Mouse (Mus musculus) spleen, adult 12 weeks (tissue): ENCODE results near the gene Rmnd5b.
"Not testable (repeated sequence)": the region's sequence is repeated elsewhere in the genome, so short reads cannot be mapped to it uniquely, and the experiment has no call there.

ENCODE experiments used
- DNase-seq: peaks from one replicate; pipeline ENCODE4 v3.0.0; 2022; ENCODE audit warnings: low spot score

The Rmnd5b gene

GRCm38 (mm10) chr11:51649111-51649888 lies 13.6 kb upstream of the Rmnd5b start:
- DNase-seq: no peak

DNA sequence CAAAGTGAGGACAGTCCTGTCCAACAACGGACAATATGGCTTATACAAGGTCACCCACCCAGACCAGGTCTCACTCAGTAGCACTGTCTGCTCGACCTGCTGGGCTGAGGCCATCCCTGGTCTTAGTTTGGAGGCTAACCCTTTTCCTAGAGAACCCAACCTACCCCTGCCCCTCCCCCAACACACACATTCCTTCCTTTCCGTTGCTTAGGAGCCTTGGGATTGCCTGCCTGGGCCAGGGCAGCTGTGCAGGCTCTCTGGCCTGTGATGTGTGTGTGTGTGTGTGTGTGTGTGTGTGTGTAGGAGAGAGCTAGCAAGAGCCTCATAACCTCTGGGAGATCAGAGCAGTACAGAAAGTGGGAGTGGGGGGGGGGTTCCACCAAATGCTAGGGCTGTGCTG lies 12.9 kb upstream of the Rmnd5b start:
- DNase-seq: no peak

DNA sequence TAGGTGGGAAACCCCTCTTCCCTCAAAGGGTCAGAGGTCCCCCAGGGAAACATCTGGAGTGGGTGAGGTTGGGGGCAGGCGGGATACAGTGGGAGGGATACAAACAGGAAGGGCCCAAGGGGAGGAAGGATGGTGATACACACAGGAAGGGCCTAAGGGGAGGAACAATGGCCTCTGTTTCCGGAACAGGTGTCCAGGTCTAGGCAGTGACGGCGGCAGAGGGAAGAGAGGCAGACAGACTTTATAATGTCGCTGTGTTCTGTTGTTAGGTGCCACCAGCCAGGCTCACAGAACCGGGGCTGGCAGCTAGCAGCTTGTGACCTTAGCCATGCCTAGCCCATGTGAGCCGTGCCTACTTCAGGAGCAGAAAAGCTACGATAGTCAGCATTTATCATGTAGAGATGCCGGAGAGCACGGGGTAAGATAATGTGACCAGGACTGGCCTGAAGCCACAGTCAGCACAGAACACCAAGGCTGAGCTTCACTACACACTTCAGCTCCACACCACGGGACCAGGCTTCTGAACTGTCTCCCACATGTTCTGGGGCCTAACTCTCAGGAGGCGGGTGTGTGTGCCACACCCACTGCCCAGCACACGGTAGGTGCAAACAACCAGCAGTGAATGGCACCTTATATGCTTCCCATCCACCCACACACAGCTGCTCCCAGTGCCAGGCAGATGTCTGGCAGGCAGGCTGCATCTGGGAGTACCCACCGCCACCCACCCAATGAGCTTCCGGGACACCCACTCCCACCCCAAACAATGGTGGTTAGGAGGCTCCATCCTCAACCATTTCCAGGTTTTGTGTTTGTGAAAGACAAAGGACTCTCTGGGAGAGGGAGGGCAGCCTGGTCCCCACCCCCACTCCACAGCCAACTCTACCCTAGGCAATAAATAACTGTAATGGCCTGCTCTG lies 11.3 kb upstream of the Rmnd5b start:
- DNase-seq: no peak

- DNase-seq: no peak
Measured at GRCm38 (mm10) chr11:51646245-51646644, 10.5 kb upstream of the Rmnd5b start.

GRCm38 (mm10) chr11:51645293-51645692 lies 9.6 kb upstream of the Rmnd5b start:
- no peak for DNase-seq

GRCm38 (mm10) chr11:51644217-51644616 lies 8.5 kb upstream of the Rmnd5b start:
- DNase-seq: no peak

GRCm38 (mm10) chr11:51643761-51644160 lies 8.1 kb upstream of the Rmnd5b start:
- no peak for DNase-seq

DNA sequence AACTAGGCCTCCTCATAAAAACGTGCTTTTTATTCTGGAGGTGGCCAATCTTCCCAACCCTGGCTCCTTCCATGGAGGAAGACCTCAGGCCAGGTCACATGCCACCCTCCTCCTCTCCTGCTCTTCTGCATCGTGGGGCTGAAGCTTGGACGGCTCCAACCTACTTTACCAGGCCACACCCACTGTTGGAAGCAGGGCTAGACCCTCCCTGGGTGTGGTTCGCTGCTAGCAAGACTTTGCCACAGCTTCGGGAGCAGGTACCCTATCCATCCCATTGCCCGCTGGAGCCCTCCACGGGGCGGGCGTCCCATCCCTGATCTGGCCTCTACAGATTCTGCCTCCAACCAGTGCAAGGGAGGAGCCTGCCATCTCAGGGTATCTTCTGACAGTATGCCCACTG lies 7.5 kb upstream of the Rmnd5b start:
- no peak for DNase-seq

GRCm38 (mm10) chr11:51640748-51641147 lies 5.1 kb upstream of the Rmnd5b start:
- no peak for DNase-seq

GRCm38 (mm10) chr11:51638497-51638896 lies 2.8 kb upstream of the Rmnd5b start:
- no peak for DNase-seq

GRCm38 (mm10) chr11:51637971-51638414 lies 2.3 kb upstream of the Rmnd5b start:
- peak; percentile 51 for DNase-seq

DNA sequence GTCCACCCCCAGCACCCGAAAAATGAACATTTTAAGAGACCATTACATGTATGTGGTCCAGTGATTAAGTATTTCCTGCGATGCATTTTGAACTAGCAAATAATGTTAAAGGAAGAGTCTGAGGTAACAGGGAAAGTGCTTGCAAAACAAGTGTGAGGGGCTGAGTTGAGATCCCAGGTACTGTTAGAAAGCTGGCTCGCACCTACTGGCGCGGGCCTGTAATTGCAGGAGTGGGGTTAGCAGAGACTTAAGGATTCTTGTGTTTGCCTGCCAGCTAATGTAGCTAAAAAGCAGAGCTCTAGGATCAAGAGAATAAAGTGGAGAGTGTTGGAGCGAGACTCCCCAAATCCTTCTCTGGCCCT lies 608 bp upstream of the Rmnd5b start:
- peak; percentile 64 for DNase-seq

DNA sequence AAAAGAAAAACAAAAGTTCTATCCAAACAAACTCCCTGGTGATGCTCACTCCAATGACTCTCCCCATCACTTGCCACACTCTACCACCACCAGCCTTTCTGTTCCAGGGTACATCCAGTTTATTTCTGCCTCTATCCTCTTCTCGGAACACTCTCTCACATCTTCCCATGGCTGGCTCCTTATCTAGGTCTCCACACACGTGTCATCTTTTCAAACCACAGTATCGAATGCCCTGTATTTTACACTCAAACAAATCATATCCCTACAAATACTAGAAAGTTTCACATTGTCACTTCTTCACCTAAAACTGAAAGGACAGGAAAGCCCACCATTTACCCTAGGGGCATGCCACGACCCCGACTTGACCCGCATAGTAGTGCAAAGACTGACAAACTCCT lies 570 bp downstream of the Rmnd5b start:
- DNase-seq: no peak

DNA sequence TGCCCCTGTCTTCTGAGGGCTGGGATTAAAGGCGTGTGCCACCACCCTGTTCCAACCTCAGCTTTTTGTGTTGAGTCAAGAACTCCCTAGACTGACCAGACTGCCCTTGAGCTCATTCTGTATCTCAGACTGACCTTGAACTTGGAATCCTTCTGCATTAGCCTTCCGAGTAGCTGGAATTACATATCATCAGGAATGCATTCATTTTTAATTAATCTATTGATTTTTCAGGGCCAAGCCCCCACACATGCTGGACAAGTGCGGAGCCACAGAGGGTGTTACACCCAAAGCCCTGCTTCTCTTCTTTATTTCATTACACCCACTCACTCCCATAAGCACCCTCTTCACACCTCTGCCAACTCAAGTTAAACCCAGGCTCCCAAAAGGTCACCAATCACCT lies 2.0 kb downstream of the Rmnd5b start:
- no peak for DNase-seq

GRCm38 (mm10) chr11:51633200-51633599 lies 2.5 kb downstream of the Rmnd5b start:
- DNase-seq: not testable (repeated sequence)

DNA sequence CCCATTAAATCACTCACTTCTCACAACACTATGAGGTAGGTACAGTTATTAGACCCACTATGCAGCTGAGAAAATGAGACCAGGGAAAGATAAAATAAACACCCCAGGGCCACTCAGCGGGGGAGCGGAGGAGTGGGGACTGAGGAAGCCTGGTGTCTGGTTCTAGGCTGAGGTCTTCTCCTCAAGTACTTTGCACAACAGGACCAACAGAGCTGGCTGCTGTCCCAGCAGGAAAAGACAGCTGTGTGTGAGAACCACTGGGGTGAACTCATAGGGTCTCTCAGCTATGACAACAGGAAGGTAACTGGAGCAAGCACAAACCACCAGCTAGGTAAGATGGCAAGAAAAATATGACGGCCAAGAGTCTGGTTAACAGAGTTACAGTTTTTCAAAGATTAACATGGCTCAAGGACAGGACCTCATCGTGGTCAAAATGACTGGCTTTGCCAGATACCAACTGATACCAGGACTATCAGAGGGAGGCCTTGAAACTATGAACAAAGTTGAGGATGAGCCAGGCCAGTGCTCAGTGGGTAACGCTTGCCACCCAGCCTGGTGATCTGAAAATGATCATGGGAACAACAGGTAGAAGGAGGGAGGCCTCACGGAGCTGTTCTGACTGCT lies 3.5 kb downstream of the Rmnd5b start:
- DNase-seq: no peak

- DNase-seq: no peak
Measured at GRCm38 (mm10) chr11:51629651-51630314, 5.9 kb downstream of the Rmnd5b start.

DNA sequence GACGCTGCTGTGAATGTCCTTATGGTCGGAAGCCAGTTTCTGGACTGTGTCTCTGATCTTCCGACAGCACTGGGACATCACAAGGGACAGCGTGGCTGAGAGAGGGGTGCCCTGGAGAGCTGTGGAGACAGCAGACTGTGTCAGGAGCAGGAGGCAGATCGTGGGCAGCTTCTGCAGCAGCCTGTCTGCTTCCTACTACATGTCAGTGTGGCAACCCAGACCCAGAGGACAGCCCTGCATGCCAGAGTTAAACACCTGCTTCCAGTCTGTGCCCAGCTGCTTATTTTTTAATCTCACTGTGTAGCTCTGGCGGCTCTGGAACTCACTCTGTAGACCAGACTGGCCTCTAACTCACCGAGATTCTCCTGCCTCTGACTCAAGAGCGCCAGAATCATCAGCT lies 7.8 kb downstream of the Rmnd5b start:
- DNase-seq: no peak

DNA sequence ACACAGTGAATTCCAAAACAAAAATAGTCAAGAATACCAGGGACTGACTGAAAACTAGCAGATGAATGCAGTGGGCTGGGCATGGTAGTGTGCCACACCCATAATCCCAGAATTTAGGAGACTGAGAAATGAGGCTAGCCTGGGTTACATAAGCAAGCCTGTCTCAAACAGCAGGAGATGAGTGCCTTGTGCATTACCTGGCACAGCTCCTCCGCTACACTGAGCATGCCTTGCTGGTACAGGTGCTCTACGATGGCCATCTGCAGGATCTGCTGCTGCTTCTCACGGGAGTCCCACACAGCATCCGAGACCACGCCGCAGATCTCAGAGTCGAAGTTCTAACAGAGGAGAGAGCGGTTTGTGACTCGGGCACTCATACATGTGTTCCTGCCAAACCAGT lies 8.3 kb downstream of the Rmnd5b start:
- no peak for DNase-seq

DNA sequence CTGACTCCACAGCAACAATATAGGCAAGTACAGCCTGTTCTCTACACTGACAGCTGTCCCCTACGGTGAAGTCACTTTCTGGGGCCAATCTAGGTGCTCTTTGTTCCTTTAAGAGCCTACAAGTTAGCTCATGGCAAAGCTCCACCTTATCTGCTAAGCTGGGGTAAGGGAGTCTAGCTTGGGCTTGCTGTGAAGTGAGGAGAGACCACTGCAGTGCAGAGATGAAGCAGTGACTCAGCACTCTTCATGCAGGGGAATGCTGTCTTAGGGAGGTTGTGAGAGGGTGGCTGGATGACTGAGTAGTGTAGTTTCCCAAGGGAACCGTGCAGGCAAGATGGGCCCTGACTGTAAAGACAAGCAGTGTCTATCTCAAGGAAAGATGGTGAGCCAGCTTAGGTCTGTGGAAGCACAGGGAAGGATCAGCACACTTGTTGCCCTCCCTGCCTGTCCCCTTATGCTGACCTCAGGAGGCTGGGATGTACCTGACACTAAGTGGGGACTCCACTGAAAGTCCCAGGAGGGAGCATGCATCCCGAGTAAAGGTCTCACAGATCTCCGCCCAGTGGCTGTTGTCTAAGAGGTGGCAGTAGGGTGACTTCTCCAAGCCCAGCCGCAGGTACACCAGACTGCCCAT lies 10.4 kb downstream of the Rmnd5b start:
- DNase-seq: no peak

DNA sequence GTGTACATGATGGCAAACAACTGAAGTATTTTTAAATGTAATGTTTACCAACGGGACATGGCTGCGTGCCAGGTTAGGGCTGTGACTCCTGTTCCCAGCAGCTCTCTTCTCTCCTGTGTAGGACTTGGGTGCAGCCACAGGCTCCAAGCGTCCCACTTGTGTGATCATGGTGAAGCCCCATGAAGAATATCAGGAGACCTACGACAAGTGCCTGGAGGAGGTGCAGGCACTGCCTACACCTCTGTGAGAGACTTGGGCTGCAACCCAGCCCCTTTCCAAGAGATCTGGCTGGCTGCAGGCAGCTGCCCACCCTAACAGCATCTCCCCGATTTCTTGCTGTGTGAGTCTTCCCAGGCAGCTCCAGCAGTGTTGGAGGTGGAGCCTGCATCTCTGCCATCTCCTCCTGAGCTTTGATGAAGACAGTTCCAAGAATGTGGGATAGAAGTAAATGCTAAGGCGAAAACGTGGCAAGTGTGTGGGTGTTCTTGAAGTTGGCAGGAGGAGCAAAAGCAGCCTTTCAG lies 12.7 kb downstream of the Rmnd5b start:
- no peak for DNase-seq
